Mouse (Mus musculus) gastrocnemius, postnatal 10 days (tissue): Measurements from ENCODE around the gene Lrp2. TPM values are rescaled to one million over a fixed set of nuclear protein-coding genes. Genes with fewer than 3 reads are reported as not detected.
"Not testable (repeated sequence)": the region's sequence is repeated elsewhere in the genome, so short reads cannot be mapped to it uniquely, and the experiment has no call there.

Experiments
- DNase-seq: peaks from one replicate; pipeline ENCODE4 v3.0.0; 2021; ENCODE audit warnings: mixed read lengths
- total RNA-seq, 2 experiments: library from RNA; stranded (reverse); gene quantifications; 2 replicates each; pipeline ENCODE4 v1.2.3; 2021

Gene Lrp2
- total RNA-seq, 2 experiments from 2014 or later: 0.02 TPM; not detected in 1

- DNase-seq: no peak
Observed at GRCm38 (mm10) chr2:69582861-69583260, 3.0 kb downstream of the Lrp2 start.

- not testable (repeated sequence) for DNase-seq
Observed at GRCm38 (mm10) chr2:69582068-69582467, 3.8 kb downstream of the Lrp2 start.

- DNase-seq: no peak
Observed at GRCm38 (mm10) chr2:69580091-69580490, 5.8 kb downstream of the Lrp2 start.

- no peak for DNase-seq
Observed at GRCm38 (mm10) chr2:69578206-69578605, 7.7 kb downstream of the Lrp2 start.

GRCm38 (mm10) chr2:69576531-69576930, 9.3 kb downstream of the Lrp2 start:
- no peak for DNase-seq

GRCm38 (mm10) chr2:69574934-69575333, 10.9 kb downstream of the Lrp2 start:
- no peak for DNase-seq

GRCm38 (mm10) chr2:69574261-69574660, 11.6 kb downstream of the Lrp2 start:
- no peak for DNase-seq

GRCm38 (mm10) chr2:69573733-69574054, 12.2 kb downstream of the Lrp2 start:
- DNase-seq: no peak

GRCm38 (mm10) chr2:69573038-69573732, 12.7 kb downstream of the Lrp2 start:
- no peak for DNase-seq

GRCm38 (mm10) chr2:69570556-69570955, 15.3 kb downstream of the Lrp2 start:
- no peak for DNase-seq

GRCm38 (mm10) chr2:69566281-69566680, 19.6 kb downstream of the Lrp2 start:
- no peak for DNase-seq

- DNase-seq: no peak
Observed at GRCm38 (mm10) chr2:69563492-69563891, 22.4 kb downstream of the Lrp2 start.

GRCm38 (mm10) chr2:69562761-69563160, 23.1 kb downstream of the Lrp2 start:
- DNase-seq: no peak

- no peak for DNase-seq
Observed at GRCm38 (mm10) chr2:69560221-69560620, 25.6 kb downstream of the Lrp2 start.

GRCm38 (mm10) chr2:69559380-69559779, 26.5 kb downstream of the Lrp2 start:
- no peak for DNase-seq

- DNase-seq: no peak
Observed at GRCm38 (mm10) chr2:69556686-69557085, 29.2 kb downstream of the Lrp2 start.

- DNase-seq: no peak
Observed at GRCm38 (mm10) chr2:69551639-69552038, 34.2 kb downstream of the Lrp2 start.

- no peak for DNase-seq
Observed at GRCm38 (mm10) chr2:69546823-69547222, 39.0 kb downstream of the Lrp2 start.

GRCm38 (mm10) chr2:69536018-69536417, 49.8 kb downstream of the Lrp2 start:
- no peak for DNase-seq

GRCm38 (mm10) chr2:69531528-69532055, 54.3 kb downstream of the Lrp2 start:
- no peak for DNase-seq

GRCm38 (mm10) chr2:69530691-69531527, 55.0 kb downstream of the Lrp2 start:
- no peak for DNase-seq

GRCm38 (mm10) chr2:69530126-69530525, 55.7 kb downstream of the Lrp2 start:
- no peak for DNase-seq

- no peak for DNase-seq
Observed at GRCm38 (mm10) chr2:69520273-69520672, 65.6 kb downstream of the Lrp2 start.

- DNase-seq: no peak
Observed at GRCm38 (mm10) chr2:69518307-69518706, 67.6 kb downstream of the Lrp2 start.
